Mouse (Mus musculus) NIH3T3 (cell line): Measurements from ENCODE around the gene Clip3.

Source experiments
- DNase-seq: peaks from one replicate; pipeline ENCODE4 v3.0.0-alpha.2; 2012; ENCODE audit warnings: low read depth

Gene Clip3

DNA sequence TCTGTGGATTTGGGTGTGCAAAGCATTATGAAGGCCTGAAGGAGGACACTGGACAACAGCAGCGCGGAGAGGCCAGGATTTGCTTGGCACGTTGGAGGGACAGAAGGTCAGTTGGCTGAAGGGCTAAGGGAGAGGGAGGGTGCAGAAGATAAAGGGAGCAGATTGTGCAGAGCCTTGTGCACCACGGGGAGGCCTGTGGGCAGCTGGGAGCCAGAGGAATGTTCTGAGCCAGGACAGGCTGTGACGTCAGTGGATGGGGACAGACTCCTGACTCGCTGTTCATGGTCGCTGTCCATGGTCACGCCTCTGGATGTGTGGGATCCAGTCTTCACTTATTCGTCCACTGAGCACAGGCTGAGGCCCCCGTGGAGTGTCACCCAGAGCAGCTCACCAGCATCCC lies 3.6 kb downstream of the Clip3 start:
- DNase-seq = peak; percentile 74

DNA sequence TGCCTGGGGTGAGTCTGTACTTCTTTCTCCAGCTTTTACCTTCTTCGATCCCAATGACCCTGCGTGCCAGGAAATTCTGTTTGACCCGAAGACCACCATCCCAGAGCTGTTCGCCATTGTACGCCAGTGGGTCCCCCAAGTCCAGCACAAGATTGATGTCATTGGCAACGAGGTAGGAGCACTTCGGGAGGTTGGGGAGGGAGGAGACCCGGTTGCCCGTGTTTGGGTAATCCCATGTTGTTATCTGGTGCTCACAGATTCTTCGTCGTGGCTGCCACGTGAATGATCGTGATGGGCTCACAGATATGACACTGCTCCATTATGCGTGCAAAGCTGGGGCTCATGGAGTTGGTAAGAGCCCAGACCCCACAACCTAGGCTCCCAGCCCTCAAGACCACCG lies 5.3 kb downstream of the Clip3 start:
- DNase-seq = no peak

DNA sequence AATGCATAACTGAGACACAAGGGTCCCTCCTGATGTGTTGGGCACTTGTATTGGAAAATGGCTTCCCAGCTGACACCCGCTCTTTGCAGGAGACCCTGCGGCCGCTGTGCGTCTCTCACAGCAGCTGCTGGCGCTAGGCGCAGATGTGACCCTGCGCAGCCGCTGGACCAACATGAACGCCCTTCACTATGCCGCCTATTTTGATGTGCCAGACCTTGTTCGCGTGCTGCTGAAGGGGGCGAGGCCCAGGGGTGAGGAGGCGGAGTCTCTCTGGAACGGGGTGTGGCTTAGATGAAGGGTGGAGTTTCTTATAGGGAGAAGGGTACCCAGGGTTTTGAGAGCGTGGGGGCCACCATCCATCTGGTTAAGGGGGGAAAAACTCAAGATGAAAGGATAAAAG lies 5.7 kb downstream of the Clip3 start:
- DNase-seq = no peak

DNA sequence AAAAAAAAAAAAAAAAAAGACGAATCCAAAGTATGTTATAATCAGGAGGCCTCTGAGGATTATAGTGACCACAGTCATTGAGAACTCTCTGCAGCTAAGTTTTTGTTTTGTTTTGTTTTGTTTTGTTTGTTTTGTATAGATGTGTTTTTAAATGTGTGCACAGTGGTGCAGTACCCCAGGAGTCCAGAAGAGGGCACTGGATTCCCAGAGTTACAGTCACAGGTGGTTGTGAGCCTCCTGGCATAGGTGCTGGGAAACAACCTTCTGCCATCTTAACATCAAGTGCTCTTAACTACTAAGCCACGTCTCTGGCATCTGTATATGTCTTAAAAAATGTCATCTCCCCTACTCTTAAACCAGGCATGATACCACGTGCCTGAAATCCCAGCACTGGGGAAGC lies 9.4 kb downstream of the Clip3 start:
- peak; percentile 71 for DNase-seq

DNA sequence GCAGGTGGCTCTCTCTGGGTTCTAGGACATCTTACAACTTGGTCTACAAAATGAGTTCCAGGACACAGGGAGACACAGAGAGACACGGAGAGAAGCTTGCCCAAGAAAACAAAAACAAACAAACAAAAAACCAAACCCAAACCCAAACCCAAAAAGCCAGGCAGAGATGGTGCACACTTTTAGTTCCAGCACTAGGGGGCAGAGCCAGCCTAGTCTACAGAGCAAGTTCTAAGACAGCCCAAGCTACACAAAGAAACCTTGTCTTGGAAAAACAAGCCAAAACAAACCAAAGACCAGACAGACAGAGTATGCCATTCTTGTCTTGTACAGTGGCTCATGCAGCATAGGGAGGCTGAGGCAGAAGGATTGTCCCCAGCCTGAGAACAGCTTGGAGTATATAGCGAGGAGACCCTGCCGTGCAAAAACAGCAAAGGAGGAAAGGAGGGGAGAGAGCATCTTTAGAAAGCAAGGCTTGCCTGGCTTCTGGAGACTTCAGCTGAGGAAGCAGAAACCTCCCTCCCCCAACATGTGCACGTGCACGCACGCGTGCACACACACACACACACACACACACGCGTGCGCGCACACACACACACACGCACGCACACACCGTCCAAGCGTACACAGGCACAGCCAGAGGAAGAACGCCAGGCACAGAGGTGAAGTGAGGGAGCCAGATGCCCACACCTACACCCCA lies 14.7 kb downstream of the Clip3 start:
- peak; percentile 70 for DNase-seq

DNA sequence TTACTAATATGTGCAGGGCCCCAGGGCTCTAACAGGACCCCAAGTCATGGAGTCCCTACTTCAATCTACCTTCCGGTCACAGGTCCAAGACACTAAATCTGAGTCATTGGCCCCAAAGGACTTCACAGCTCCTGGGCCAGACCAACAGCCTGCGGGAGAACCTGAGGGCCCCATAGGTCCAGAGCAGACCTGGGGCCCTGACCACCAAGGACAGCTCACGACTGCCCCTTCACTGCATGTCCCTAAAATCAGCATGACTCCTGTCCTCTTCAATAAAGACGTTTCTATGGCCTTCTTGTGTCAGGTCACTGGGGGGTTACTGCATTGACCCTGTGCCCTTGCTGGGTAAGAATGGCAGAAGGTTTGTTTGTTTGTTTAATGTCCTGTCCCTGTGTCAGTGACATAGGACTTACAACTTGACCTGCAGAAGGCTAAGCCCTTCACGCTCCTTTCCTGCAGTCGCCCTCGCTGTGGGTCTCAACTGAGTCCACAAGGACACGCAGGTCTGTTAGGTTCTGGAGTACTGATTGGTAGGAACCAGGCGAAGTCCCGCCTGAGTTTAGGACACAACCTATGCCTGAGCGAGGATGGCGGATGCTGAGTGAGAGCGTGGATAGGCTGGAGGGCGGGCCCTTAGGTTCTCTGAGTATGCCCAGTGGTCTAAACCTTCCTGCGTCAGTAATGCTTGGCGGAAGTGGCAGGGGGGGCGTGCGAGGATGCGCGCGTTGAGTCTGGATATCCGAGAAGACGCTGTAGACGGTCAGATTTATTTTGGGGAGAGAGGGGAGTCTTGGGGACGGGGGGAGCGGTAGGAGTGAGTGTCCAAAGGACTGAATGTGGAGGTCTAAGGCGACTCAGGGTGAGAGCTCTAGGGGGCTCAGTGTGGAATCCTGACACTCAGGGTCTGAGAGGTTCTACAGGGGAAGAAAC lies 16.8 kb downstream of the Clip3 start, which contains the start of gene Alkbh6:
Alkbh6 (plus strand) TSS at position 642 of the 930 bp plus-strand sequence.
- DNase-seq = peak; percentile 97

DNA sequence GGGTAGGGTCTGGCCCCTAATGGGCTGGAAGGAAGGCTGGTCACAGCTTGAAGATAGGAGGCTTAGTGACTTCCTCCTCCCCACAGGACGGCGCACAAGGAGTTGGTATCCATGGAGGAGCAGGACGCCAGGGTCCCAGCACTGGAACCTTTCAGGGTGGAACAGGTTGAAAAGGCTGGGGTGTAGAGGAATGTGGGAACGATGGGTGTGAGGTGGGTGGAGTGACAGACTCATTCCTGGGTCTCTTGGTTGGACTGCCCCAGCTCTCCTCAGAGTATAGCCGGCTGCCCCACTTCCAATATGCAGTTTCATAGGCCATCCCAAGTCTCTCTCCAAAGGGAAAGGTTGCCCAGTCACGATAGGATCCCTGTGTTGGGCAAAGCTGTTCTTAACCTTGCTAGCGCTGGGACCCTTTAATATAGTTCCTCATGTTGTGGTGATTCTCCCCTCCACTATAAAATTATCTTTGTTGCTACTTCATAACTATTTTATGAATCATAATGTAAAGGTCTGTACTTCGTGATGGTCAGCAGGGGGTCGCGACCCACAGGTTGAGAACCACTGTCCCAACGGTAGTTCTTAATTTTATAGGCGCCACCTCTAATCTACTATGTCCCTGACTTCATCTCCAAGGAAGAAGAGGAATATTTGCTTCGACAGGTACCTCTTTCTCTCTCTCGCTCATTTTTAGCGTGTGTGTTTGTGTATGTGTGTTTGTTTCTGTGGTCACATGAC lies 18.0 kb downstream of the Clip3 start:
- DNase-seq = no peak

DNA sequence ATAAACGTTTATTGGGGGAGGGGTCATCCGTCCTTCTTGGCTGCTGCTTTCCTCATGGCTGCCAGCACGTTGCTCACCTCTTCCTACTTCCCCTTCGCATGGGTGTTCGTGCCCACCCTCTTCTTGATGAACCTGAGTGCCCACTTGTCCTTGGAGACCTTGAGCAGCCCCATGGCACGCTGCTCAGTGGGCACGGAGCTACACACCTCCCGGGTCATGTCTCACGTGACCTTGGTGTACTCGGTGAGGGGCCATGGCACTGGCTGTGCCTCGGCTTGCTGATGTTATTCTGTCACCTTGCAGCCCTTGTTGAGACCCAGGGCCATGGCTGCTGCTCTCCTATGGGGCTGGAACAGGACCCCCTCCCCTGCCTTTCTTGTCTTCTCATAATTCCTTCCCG lies 18.6 kb downstream of the Clip3 start:
- no peak for DNase-seq

DNA sequence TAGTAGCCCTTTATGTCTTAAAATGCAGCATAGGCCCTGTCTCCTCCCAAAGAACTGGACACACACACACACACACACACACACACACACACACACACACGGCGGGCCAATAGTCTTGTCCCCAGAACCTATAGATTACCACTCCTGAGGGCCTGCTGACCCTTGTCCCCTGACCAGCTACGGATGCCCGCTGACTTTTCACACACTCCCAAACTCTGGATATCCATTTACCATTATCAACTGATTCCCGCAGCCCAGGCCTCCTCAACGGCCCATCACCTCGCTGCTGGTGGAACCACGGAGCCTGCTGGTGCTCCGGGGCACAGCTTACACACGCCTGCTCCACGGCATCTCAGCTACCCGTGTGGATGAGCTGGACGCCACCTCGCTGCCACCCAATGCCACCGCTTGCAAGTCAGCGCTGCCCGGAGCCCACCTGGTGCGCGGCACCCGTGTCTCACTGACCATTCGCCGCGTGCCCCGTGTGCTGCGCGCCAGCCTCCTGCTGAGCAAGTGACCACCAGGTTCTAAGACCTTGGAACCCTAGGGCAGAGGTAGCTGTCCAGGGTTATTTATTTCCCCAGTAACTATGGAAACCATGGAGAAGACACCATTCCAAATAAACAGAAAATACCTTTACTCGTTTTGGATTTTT lies 22.3 kb downstream of the Clip3 start:
- no peak for DNase-seq

DNA sequence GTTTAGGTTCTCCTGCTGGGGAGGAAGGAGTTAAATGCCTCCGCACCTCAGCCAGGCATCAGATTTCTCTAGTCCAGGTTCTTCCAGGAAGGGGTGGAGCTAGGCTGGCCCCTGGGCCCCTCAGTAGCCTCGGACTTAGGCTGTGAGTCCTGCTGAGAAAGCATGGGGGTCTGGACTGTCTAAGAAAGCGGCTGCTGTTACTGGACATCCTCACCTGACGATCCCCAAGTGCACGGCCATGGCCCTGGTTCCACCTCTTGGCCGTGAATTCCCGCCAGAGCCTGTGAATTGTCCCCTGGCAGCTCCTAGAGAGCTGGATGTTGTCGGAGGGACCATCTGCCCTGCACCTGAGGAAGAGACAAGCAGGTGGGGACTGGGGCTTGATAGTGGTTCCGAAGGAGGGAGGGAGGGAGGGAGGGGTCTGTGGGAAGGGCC lies 23.2 kb downstream of the Clip3 start, which contains the start of gene Syne4:
Syne4 (plus strand) TSS at position 87 of the 435 bp plus-strand sequence.
- no peak for DNase-seq

DNA sequence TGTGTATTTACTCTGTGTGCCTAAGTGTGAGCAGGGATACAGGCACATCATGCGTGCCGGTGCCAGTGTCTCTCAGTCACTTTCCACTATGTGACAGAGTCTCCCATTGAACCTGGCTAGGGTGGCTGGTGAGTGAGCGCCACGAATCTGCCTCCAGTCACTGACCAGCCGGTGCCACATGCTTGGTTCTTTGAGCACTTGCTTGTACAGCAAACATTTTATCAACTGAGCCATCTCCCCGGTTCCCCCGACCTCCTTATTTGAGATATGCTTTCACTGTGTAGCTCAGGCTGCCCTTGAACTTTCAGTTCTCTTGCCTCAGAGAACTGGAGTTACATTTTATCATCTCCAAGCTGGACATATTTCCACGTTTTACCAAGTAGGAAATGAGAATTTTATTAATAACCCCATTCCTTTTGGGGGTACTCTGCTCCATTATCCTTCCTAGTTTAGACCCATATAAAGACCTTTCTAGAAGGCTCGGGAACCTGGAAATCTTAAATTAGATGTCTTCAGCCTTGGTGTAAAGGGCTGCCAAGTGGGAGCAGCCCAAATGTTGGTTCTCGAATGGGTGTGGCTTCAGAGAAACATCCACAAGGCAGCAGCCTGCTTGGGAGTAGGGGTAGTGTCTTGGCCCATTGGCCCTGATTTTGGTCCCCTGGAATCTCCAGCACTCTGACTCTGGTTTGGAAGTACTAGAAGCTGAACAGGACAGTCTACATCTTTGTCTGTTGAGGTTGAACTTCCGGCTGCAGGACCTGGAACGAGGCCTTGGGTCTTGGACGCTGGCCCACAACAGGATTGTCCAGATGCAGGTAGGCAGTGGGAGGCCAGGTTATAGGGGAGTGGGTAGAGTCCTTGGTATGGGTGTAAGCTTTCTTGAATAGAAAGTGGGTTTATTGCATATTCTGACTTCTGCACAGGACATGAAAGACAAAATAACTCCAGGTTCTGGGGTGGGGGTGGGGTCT lies 24.3 kb downstream of the Clip3 start:
- DNase-seq = no peak

DNA sequence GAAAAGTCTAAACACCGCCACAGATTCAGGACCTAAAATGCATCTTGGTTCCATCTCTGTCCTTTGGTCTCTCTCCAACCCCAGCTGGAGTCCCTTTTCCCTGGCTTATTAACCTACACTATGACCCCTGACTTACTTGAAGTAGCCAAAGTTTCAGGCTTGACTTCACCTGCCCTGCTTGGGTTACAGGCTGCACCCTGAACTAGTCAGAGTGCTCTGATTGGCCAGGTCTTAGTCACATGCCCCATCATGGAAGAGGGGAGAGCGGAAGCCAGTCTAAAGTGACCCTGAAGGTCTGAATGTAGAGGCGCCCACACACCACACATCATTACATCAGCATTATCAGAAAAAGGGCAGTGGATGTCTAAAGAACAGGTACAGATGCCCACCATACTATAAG lies 26.6 kb downstream of the Clip3 start:
- DNase-seq = no peak

DNA sequence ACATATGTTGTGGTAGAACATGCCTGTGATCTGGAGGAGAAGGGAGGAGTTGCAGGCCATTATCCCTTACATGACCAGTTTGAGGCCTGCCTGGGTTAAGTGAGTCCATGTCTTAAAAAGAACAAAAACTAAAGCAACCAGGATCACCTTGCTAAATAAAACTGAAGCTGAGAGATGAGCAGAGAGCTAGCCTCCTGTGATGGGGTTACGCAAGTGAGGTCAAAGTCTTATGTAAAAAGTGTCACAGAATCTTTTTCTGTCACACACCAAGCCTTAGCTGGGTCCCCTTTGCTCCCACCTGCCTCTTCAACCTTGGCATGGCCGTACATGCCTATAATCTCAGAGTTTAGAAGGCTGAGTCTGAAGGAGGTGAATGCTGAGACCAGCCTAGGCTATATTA lies 29.4 kb downstream of the Clip3 start:
- DNase-seq = no peak

DNA sequence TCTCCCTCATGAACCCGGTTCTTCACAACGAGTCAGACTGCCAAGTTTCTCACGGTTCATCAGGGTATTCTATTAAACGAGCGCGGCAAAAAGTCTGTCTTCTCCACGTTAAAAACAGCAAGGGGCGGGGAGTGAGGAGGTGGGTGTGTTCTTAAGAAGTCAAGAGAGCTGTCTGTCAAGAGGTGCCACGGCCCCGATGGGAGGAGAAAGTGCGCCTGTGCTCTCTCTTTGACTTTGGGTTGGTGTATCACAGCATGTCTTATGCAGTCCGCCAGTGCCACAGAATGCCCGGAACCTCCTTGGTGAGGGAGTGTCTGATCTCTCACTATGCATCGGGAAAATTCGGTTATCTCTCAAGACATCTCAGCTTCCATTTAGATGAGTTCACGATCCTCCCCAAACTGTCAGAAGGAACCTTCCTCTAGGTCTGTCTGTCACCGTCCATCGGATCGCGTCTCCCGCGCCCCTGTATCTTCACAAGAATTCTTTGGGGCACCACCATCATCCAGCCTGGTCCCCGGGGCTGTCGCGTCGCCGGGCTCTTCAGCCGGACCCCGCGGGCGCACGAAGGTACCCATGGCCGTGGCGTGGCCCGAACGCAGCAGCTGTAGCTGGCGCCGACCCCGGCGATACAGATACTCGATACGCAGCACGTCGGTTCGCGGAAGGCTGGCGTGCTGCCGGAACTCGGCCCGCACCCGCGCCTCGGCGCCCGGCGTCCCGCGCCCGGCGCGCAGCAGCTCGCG lies 30.2 kb downstream of the Clip3 start, which contains the start of gene E130208F15Rik:
E130208F15Rik (plus strand) TSS at position 202 of the 746 bp plus-strand sequence.
- peak; percentile 87 for DNase-seq

DNA sequence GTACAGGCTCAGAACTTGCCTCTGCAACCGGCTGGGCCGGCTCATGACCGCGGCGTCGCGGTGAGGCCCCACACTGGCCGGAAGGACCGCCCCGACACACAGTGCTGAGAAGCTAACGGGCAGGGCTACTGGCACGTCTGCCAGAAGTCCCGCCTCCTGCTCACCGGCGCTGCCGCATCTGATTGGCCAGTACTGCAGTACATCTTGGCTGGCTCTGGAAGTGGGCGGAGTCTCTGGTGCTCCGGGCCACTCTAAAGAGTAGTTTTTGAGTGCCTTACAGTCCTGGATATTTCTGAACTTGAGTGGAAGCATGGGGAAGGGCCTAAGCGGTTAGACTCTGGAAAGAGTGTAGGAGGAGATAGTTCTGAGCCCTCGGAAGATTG lies 30.7 kb downstream of the Clip3 start:
- peak; percentile 98 for DNase-seq

DNA sequence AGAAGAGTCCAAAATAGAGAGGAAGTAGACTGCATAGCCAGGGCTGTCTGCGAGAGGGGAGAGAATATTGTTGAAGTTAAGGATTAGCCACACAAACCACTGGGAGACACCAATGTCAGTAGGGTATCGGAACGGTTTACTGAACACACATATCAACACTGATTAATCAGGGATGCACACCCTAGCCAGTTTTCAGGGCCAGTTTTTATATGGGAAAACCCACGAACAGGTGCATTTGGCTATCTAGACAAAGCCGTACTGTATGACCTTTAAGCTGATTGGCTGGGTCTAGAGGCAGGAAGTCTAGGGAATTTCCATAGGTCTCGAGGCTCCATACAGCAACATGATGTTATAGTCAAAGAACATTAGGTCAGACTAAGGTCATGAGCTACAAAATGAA lies 31.3 kb downstream of the Clip3 start:
- DNase-seq = no peak

DNA sequence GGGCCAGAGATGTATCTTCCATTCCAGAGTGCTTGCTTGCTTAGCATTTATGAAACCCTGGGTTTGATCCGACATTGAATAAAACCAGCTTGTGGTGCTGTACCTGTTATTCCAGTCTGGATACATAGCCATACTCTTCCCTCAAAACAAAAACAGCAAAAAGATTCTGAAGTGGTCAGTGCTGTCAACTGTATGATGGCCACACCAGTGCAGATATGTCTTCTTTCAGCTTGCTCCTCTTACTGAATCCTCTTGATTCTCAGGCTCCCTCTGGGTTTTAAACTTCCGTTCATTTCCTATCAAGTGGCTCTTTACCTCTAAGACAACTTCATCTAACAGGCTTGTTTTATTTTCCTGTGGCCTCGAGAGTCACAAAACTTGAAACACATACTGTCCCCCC lies 32.3 kb downstream of the Clip3 start, which contains the start of gene Sdhaf1:
Sdhaf1 (minus strand) TSS at position 101 of the 400 bp plus-strand sequence.
- no peak for DNase-seq

DNA sequence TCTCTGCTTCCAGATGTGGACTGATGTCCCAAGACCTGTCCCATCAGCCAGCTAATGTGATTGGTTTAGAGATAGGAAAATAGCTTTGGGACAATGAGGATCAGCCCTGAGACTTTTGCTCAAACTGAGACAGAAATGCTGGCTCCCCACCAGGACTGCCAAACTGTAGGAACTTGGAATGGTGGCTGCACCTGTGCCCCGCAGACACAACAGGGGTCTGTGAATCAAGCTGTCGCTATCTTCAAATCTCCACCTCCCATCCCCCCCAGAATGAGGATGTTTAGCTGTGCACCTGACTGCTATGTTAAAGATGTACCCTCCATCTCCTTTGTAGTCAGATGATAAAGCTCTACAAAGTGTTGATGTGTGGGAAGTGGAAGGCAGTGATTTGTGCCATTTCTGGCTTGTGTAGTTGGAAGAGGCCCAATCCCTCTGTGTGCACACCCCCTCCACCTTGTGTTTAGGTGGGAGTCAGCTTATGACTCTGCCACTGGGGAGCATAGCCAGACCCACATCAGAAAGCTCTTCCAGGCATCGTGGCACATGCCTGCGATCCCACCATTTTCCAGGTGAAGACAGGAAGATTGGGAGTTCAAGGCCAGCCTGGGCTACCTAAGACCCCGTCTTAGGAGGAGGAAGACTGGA lies 32.9 kb downstream of the Clip3 start:
- no peak for DNase-seq

DNA sequence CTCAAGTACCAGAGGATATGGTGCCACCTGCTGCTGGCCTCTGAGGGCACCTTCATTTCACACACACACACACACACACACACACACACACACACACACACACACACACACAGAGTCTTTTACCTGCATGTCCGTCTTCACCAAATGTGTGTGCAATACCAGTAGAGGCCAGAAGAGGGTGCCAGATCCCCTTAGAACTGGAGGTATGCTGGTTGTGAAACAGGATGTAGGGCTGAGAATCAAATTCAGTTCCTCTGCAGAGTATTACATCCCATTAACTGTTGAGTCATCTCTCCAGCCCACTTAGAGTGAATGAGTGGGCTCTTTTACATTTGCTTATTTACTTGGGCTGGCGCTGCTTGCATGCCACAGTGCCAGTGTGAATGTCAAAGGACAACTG lies 33.8 kb downstream of the Clip3 start:
- DNase-seq = peak; percentile 70
